Mouse (Mus musculus) layer of hippocampus, adult 2 months (tissue): ENCODE results near the gene Klf15. TPM values are rescaled to one million over a fixed set of nuclear protein-coding genes. Genes with fewer than 3 reads are reported as not detected.

Source experiments
- DNase-seq, 2 experiments: peaks; one replicate each; pipeline ENCODE4 v3.0.0; 2022; ENCODE audit warnings: low spot score in 2 of 2
- H3K27ac ChIP-seq: fragments of 200-600 bp; 2 replicates; pipeline ENCODE4 v1.8.1; 2022
- H3K4me3 ChIP-seq: fragments of 200-600 bp; 2 replicates; pipeline ENCODE4 v1.8.1; 2022; ENCODE audit warnings: mild to moderate bottlenecking
- CTCF ChIP-seq: fragments of 200-600 bp; conservative IDR thresholded peaks from 2 replicates; pipeline ENCODE4 v1.8.1; 2022; ENCODE audit warnings: antibody characterized with exemption, mild to moderate bottlenecking, moderate library complexity
- total RNA-seq, 2 experiments: library from RNA; stranded (reverse); gene quantifications; 2 replicates each; pipeline ENCODE4 v1.2.3; 2021

Gene Klf15
- total RNA-seq, 2 experiments from 2014 or later, result 29.9 to 33.8 TPM

DNA sequence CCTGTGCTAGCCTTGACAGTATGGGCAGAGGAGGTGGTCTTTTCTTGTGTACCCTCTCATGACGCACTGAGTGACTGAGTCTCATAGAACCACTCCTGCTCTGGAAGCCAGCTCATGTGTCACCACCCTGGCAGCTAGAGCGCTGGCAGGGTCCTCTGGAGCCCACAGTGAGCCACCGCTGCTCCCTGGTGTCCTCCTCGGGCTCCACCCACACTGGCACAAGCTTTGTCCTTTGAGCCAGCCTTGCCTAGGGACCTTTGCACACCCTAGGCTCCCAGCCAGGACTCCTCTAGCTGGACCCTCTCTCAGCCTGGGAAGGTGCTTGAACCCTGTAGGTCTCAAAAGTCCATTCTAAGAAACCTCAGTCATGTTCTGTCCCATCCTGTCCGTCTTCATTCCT, 11.7 kb upstream of the Klf15 start:
- no peak for TF ChIP-seq CTCF
- DNase-seq, result peak in 1 of 2 experiments; percentile 33
- Histone ChIP-seq H3K4me3 (no peak overlapping the region), H3K27ac (peak overlapping the region; percentile 58)

DNA sequence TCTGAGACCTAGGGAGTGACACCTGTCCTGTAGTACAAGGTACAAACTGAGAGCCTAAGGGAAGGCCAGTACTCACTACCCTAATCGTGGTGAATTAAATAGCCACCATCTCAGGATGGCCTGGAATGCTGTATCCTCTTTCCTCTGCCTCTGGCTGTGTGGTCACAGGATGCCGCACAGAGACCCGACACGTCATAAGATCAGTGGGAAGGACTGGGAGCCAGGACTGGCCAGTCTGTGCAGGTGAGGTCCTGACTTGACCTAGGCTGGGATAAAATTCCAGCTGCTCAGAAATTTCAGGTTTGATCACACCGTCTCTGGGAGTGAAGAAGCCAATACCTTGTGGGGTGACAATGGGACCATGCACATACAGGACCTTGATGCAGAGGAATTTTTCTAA, 10.9 kb upstream of the Klf15 start:
- TF ChIP-seq CTCF, result no peak
- H3K4me3 ChIP-seq, result no peak overlapping the region
- DNase-seq, result no peak
- 0 out of 2 replicates have a peak overlapping the region, but pooled peaks have one; percentile 58 for H3K27ac ChIP-seq

DNA sequence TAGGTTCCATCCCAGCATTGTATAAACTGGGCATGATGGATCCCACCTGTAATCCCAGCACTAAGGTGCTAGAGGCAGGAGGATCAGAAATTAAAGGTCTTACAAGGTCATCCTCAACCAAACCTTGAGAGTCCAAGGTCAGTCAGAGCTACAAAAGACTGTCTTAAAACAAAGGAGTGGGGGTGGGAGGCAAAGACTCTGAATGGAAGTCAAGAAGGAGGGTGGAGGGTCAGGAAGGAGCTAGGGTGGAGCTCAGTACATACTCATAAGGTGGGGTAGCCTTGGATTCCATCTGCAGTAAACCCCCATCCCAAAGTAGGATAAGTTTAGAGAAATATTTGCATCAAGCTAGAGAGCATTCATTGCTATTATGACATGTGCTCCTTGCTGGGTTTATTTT, 9.8 kb upstream of the Klf15 start:
- no peak for TF ChIP-seq CTCF
- Histone ChIP-seq H3K27ac (no peak overlapping the region), H3K4me3 (no peak overlapping the region)
- no peak for DNase-seq

DNA sequence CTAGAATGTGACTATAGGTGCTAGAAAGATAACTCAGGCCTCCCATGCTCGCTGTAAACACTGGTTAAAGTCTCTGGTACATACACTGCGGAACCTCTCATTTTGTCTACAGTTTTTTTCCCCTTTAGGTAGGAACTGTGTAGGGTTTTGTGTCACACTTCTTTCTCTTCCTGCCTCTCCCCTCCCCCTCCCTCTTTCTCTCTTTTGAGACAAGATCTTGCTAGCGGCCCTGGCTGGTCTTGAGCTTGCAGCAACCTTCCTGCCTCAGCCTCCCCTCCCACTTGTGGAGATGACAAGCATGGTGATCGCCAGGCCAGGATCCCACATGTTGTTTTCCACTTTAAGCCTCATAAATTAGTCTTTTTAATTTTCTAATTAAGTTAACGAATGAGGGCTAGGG, 8.6 kb upstream of the Klf15 start:
- no peak overlapping the region for H3K4me3 ChIP-seq
- no peak overlapping the region for H3K27ac ChIP-seq
- no peak for TF ChIP-seq CTCF
- no peak for DNase-seq

DNA sequence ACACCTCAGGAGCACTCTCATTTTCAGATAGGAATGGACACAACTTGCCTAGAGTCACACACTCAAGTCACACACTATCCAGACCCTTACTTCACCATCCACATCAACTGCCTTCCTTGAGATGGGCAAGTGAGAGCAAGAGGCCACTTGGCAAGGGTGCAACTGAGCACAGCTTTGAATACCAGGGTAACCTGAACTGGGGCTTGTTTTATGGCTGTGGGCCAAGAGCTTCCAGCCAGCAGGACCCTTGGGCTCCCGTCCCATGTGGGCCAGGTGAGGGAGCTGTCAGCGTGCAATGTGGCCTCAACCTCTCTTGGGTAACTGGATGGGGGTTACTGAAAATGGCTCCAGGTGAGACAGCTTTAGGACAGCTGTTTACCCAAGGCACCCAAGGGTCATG, 5.0 kb upstream of the Klf15 start:
- H3K27ac ChIP-seq, result no peak overlapping the region
- no peak for DNase-seq
- no peak for TF ChIP-seq CTCF
- H3K4me3 ChIP-seq, result no peak overlapping the region

DNA sequence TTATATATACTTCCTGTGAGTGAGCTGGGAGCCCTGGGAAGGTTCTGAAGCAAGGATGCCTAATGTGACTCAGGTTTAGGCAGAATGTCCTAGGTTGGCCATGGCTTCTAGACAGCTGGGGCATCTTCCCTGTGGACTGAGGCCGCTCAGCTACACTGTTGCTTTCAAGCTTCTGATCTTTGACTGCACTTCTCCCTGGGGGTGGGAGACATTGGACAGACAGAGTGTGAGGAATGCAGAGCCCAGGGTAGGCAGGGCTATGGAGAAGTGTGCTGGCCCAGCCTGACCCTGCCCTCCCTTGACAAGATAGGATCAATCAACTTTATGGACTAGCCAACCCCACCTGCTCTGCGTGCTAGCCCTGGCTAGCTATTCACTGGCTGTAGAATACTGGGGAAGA, 1.2 kb upstream of the Klf15 start:
- no peak for DNase-seq
- Histone ChIP-seq H3K27ac (no peak overlapping the region), H3K4me3 (no peak overlapping the region)
- no peak for TF ChIP-seq CTCF

DNA sequence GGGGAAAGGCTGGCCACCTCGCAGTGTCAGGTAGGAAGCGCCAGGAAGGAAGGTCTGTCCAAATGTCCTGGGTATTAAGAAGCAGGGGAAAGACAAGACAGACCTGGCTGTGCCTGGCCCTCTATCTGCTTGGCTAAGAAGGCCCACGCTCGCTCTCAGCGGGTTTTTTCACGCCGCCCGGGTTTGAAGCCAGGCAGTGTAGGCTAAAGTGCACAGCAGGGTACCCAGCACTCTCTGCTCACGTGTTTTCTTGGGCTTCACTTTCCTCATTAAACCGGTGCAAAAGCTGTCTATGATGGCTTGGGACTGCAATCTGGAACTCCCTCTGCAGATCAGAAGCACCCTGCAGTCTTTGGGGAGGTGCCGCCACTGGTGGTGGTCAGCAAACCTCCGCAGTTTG, 605 bp upstream of the Klf15 start:
- peak overlapping the region; percentile 98 for H3K27ac ChIP-seq
- DNase-seq, result no peak
- no peak for TF ChIP-seq CTCF
- peak overlapping the region; percentile 96 for H3K4me3 ChIP-seq

DNA sequence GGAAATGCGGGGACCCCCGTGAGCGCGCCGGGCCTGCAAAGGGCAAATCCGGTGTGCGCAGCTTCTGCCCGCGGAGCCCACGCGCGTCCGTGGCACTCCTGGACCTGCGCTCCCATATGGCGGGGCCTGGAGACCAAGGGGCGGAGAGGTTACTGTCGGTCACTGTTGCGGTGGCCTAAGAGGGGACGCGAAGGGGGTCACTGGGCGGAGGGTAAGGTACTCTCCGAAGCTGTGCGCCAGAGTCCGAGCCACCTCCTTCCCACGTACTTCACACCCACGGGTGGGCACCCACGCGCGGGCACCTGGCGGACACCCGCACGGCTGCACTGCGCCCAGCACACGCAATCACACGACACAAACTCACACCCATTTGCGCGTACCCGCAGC, 458 bp downstream of the Klf15 start:
- peak overlapping the region; percentile 98 for H3K27ac ChIP-seq
- DNase-seq, result peak in 1 of 2 experiments; percentile 35
- TF ChIP-seq CTCF, result 0 out of 2 replicates have a peak, but pooled peaks have one; percentile 17

DNA sequence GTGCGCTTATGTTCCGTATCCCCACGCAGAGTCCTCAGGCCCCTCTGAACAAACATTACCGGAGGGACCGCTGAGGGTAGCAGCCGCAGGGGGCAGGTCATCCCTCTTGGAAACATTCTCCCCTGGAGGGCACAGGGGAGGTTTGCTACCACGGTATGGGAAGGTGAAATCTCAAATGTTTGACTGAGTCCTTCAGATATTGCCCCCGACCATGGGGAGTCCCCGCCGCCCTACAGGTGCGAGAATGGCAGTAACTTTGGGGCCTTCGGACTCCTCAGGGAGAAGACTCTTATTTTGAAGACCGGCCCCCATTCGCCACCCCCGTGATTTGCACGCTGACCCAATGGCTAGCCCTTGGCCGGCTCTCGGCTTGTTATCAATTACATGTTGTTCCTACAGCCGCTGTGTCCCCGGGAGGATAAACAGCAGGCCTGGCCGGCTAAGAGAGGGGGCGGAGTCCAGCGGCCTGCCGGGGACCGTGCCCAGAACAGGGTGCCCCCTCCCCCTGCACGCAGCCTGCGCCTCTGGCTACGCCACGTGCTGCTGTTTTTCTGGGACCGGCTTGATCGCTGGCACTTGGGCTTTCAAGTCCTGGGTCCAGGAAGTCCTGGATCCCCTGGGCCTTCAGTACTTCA, 969 bp downstream of the Klf15 start:
- peak; percentile 78 to 91 for DNase-seq

More for the DNA sequence above, 458 bp downstream of the Klf15 start:
- H3K4me3 ChIP-seq, result peak overlapping the region; percentile 96

DNA sequence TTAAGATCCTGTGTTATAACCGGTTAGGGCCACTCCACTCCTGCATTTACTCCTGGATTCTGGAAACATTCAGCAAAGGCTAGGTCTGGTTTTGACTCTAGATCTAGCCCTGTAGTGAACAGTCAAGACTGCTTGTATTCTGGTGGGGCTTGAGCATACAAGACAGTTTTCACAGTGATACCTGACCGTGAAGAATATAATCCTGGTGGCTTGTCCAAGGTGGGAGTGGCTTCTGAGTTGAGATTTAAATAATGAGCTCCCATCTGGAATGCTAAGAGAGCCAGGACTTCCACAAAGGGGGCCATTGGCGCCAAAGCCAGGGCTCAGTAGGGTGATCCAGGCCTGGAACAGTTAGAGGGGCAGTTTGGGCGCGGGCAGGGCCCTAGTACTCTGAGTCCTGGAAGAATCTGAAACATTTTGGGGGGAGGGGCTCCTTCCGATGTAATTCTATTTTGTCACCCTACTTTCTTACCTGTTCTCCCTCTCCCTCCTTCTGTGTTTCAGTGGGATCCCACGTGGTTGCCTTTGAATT, 1.6 kb downstream of the Klf15 start:
- Histone ChIP-seq H3K27ac (peak overlapping the region; percentile 98), H3K4me3 (peak overlapping the region; percentile 96)
- no peak for TF ChIP-seq CTCF
- no peak for DNase-seq

More for the DNA sequence above, 969 bp downstream of the Klf15 start:
- no peak; the same call in 1 of the 2 replicates for TF ChIP-seq CTCF
- peak overlapping the region; percentile 96 for H3K4me3 ChIP-seq
- H3K27ac ChIP-seq, result peak overlapping the region; percentile 98

DNA sequence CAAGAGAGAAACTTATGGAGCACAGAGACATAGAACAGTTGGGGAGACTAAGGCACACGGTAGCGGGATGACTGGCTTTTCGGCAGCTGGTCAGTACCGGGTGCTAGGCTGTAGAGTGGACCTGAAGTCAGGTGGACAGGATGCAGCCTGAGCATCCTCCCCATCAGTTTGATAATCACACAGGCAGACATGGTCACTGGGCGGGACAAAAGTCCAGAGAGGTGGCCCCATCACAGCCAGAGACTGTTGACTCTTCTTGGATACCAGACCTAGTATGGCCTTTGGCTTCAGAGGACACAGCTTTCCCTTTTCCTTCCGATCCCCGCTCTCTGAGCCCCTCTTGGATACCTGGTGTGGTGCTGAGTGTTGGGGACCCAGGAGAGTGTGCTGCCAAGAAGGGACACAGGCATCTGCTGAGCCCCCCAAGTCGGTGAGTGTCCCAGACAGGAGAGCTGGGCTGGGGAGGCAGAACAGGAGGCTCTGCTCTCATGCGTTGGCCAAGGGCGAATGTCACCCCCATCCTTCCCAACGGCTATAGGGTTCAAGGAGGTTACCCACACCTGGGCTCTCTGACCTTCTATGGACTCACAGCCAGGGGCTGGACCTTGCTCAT, 2.8 kb downstream of the Klf15 start:
- TF ChIP-seq CTCF, result no peak
- Histone ChIP-seq H3K4me3 (no peak overlapping the region; the same call in 1 of the 2 replicates), H3K27ac (peak overlapping the region; percentile 98)
- DNase-seq, result no peak

DNA sequence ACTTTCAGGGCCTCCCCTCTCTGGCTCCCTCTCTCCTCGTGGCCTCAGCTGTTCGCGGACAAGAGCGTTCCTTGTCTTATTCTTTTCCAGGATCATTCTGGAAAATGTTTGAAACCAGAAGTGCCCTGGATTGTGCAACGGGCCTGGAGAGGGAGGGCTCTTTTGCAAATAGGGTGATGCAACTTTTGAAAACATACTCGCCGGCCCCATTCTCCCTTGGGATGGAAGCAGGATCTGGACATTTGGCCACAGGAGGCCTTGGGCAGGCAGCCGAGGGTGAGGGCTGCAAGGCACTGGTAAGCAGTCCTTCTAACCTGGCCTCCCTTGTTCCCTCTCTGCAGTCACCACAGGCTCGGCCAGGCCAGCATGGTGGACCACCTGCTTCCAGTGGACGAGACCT, 3.7 kb downstream of the Klf15 start:
- DNase-seq, result no peak
- H3K27ac ChIP-seq, result peak overlapping the region; percentile 98
- no peak for TF ChIP-seq CTCF
- no peak overlapping the region for H3K4me3 ChIP-seq

DNA sequence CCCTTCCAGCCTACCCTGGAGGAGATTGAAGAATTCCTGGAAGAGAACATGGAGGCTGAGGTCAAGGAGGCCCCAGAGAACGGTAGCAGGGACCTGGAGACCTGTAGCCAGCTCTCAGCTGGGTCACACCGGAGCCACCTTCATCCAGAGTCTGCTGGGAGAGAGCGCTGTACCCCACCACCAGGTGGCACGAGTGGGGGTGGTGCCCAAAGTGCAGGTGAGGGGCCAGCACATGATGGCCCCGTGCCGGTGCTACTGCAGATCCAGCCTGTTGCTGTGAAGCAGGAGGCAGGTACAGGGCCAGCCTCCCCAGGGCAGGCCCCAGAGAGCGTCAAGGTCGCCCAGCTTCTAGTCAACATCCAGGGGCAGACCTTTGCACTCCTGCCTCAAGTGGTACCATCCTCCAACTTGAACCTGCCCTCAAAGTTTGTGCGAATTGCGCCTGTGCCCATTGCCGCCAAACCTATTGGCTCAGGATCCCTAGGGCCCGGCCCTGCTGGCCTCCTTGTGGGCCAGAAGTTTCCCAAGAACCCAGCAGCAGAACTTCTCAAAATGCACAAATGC, 4.6 kb downstream of the Klf15 start:
- H3K27ac ChIP-seq, result peak overlapping the region; percentile 98; the same call in 1 of the 2 replicates
- DNase-seq, result no peak
- TF ChIP-seq CTCF, result no peak
- no peak overlapping the region for H3K4me3 ChIP-seq
